Mouse (Mus musculus) adrenal gland, postnatal 4 days (tissue): ENCODE results near the gene Naa50. TPM values are rescaled to one million over a fixed set of nuclear protein-coding genes. Genes with fewer than 3 reads are reported as not detected.

Experiments used
- DNase-seq, 2 experiments: peaks; one replicate each; pipeline ENCODE4 v3.0.0; 2021 to 2022; ENCODE audit warnings: low spot score in 2 of 2, mixed read lengths in 2 of 2
- total RNA-seq, 2 experiments: library from RNA; stranded (reverse); gene quantifications; 2 replicates each; pipeline ENCODE4 v1.2.3; 2021

Naa50 gene
- total RNA-seq, 2 experiments from 2014 or later, result 90.3 to 93.8 TPM

DNA sequence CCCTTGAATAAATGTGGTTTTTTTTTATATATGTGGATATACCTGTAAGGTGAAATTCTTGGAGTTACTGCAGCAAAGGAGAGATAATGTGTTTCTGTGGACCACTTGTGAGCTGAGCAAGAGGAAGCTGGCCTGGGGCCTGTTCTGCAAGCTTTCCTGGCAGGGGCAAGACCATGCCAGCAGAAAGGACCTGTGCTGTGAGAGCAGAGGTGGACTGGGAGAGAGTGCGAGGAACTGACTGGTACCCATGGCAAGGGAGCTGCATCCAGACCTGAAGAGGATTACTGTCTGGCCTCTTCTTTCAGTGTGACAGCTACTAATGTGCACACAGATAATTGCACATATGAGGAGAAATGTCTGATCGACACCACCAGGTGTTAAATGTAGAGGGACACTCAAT is 51.3 kb downstream of the Naa50 start:
- DNase-seq, result no peak

DNA sequence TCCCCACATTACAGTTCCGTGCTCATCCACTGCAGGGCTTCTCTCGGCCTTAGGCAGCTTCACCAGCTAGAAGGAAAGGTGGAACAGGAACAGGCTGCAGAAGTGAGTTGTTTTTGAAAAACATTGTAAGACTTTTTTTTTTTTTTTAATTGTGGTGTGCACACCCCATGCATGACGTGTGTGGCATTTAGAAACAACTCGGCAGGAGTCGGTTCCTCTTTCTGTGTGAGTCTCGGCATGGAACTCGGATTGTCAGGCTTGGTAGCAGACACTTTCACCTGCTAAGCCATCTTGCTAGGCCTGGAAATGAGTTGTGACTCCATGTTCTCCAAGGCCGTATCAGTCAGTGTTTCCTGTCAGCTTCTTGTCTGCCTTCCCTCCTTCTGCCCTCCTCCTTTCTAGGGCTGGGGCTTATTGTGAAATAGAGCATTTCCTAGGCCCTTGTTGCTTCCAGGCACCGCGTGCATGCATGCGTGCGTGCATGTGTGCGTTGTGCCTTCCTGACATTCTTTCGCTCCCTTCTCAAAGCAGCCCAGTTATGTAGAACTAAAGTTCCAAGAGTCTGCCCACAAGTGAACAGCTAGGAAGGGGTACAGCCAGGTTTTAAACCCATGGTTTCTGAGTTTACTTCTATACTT is 59.6 kb downstream of the Naa50 start:
- DNase-seq, result no peak

DNA sequence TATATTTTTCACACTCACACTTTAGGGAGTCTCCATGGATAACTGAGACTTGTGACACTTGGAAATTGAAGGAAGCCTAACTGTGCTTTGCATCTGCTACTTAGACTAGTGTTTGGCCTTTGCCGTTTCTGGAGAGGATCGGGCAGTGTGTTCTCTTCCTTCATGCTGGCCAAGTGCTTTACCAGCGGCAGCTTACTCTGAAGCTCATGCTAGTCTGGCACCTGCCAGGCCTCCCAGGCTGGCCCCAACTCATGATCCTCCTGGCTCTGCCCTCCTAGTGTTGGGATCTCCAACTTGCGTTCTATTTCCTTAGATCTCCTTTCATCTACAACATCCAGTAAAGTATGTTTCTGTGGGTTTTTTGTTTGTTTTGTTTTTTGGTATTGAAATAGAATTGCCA is 60.5 kb downstream of the Naa50 start:
- no peak for DNase-seq

DNA sequence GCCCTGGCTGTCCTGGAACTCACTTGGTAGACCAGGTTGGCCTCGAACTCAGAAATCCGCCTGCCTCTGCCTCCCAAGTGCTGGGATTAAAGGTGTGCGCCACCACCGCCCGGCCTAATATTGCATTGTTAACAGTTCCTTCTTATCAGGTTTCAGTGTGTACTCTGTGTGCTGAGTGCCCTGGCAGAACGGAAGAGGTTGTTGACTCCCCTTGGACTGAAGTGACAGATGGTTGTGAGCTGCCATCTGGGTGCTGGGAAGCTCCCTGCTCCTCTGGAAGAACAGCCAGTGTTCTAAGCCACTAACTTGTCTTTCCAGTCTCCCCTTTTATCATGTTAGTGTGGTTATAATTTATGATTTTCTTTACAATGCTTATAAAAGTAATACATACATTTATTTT is 64.7 kb downstream of the Naa50 start:
- DNase-seq, result no peak

DNA sequence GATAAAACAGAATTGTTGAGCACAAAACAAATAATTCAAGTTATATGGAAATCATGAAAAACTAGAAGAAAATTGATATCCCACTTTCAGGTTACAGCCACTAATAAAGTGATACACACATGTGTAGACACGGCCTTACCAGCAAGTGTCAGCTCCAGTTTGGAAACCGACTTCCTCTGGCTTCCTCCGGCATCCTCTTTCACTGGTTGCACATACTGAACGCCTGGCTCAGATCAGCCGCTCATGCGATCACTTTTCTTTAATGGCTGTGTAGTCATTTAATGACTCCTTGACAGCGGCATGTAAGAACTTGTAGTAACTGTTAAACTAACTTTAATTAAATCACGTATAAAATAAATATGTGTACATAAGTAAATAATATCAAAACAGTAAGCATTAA is 66.3 kb downstream of the Naa50 start:
- no peak for DNase-seq

DNA sequence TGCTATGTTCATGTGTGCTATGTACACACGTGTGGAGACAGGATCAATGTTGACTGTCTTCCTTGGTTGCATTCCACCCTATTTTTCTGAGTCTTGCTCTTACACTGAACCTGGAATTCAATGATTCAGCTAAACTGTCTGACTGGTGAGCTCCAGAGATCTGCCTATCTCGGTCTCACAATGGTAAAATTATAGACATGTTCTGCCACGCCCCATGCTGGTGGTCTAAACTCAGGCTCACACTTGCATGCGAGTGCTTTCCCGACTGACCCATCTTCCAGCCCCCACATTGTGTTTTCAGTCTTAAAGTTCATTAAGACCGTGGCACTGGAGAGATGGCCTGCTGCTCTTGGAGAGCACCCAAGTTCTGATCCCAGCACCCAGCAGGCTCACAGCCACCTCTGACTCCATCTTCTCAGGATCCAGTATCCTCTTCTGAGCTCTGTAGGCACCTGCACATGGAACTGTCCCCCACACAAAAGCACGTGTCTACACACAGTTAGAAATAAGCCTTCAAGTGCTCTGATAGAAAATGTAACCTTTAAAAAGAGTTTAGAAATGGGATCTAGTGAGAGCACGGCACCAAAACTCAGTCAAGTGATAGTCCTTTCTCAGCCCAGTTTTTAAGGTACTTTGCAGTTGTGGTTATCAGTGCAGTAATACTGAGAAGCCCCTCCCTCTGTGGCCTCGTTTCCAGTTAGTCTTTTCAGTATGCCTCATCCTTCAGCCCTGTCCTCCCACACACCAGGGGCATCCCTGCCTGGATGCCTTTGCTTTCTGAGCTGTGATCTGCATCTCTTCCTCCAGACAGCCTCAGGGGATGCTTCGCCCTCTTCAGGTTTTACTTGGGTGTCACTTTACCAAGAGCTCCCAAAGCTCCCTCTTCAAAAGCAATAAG is 70.8 kb downstream of the Naa50 start:
- DNase-seq, result no peak

DNA sequence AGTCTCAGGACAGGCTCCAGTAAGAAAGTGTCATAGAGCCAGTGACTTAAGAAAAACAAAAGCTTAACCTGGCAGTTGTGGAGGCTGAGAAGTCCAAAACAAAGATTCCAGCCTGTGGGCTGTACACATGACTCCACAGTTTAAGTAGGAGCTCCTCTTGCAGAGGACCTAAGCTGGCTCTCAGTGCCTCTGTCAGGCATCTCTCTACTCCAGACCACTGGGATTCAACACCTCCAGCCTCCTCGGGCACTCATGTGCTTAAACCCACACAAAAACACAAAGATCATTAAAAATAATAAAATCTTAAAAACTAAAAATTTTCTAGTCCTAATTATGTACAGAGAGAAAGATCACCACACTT is 71.4 kb downstream of the Naa50 start:
- DNase-seq, result no peak

DNA sequence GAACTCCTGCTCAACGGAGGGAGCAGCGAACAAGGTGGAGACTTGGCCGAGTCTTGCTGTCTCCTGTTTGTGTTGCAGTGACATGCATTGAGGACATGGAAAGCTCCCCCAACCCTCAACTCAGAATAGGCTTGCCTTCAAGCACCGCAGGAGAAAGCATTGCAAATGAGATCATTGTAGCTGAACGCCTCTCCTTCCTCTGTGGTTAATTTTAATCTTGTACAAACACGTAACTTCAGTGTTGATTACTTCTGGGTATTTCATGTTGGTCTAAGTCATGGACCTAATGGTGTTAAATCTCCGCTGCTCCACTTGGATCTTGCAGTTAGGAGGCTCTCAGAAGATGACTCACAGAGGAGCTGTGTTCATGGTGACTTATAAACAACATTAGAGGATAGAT is 73.1 kb downstream of the Naa50 start:
- DNase-seq, result no peak

Other genes with a start within 250 kb of the Naa50 start
- 10 to 100 TPM; 45.5 to 46.5 TPM for gene Qtrt2, start 213.0 kb upstream of the Naa50 start, total RNA-seq
- 1 to 10 TPM in 1 of 2 experiments, under 1 TPM in 1; 0.73 to 1.9 TPM for gene Zdhhc23, start 160.0 kb upstream of the Naa50 start, total RNA-seq
- 1 to 10 TPM; 3.0 to 3.9 TPM for gene Gramd1c, start 76.5 kb upstream of the Naa50 start, total RNA-seq
- gene Atp6v1a, start 125 bp upstream of the Naa50 start, total RNA-seq, result 100 to 1,000 TPM in 1 of 2 experiments, 10 to 100 TPM in 1; 91.2 to 121 TPM
- 10 to 100 TPM; 26.8 to 28.7 TPM for gene Usf3, start 33.4 kb downstream of the Naa50 start, total RNA-seq
- gene Sidt1, start 193.4 kb downstream of the Naa50 start, total RNA-seq, result 10 to 100 TPM; 11.7 to 14.1 TPM
- gene Spice1, start 207.3 kb downstream of the Naa50 start, total RNA-seq, result 10 to 100 TPM; 19.9 to 21.3 TPM